ENCODE assay signal across 9 mouse cellular contexts in the genomic region with DNA sequence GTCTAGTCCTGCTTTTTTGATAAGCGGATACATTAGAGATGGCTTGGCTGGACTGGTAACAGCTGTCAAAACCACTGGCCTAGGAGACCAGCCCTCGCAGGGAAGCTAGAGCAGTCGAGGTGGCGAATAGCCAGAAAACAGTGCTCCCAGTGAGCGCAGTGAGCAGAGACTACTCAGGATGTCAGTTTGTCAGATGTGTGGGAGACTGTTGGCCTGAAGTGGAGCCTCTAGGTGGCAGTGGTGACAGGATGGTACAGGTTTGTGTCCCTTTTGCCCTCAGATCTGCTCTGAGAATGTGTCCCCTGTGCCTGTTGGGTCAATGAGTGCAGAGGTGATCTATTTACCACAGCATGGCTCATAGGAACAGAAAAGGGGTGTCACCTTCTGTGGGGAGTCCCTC. TPM values are rescaled to one million over a fixed set of nuclear protein-coding genes. Genes with fewer than 3 reads are reported as not detected.
DNase-seq lines count a peak whose midpoint lies in the region; ATAC-seq and TF ChIP-seq lines count a peak whose summit lies in the region.
"Had no signal": no experiment of that assay in that cellular context is flagged by ENCODE, and none has a peak within 500 bp of the region (broad histone marks: within the 10 kb centered on the region; RNA-seq: fewer than 3 reads in every experiment).

No protein-coding gene starts in this region.

- no peaks in the 10 kb centered on the region for H3K27me3 ChIP-seq in MEL (ENCODE audit: control insufficient read depth in 1 of 2, insufficient read depth in 2 of 2, low read length in 2 of 2)
- H3K27me3 ChIP-seq: midbrain, embryonic 12.5 days had no signal

- H3K4me1 ChIP-seq in MEL (ENCODE audit: control insufficient read depth in 1 of 2, insufficient read depth in 2 of 2, low read length in 2 of 2), result peaks cover 11 to 16% of the 10 kb centered on the region in 2 experiments

- peak; percentile 73 for ATAC-seq in megakaryocyte-erythroid progenitor cell, adult 5-6 weeks (replicated peaks; ENCODE audit: low FRiP score, low TSS enrichment, poor library complexity, severe bottlenecking)

- no peak for TF ChIP-seq POLR2A in MEL (IDR thresholded peaks at IDR 0.05; ENCODE audit: control insufficient read depth in 1 of 2, insufficient read depth in 1 of 2, low read depth in 1 of 2, low read length in 2 of 2, poor library complexity in 1 of 2)
- no peak for TF ChIP-seq POLR2A in brain, embryonic 14.5 days (IDR thresholded peaks at IDR 0.05; ENCODE audit: borderline replicate concordance, extremely low read depth, insufficient read depth, insufficient read length, poor library complexity, severe bottlenecking)

- TF ChIP-seq CTCF in MEL (IDR thresholded peaks at IDR 0.05 in 2 of 3, conservative IDR thresholded peaks at IDR 0.05 in 1 of 3; ENCODE audit: control insufficient read depth in 1 of 3, insufficient read depth in 1 of 3, low read depth in 2 of 3, low read length in 3 of 3, poor library complexity in 1 of 3, severe bottlenecking in 1 of 3), result peak; percentile 38 to 58 (median 47)
- peak; percentile 43; the same call in 1 of the 2 replicates for TF ChIP-seq CTCF in brain, embryonic 14.5 days (IDR thresholded peaks at IDR 0.05; ENCODE audit: borderline replicate concordance, extremely low read depth, insufficient read depth, insufficient read length)

- no peak overlapping the region for H3K27ac ChIP-seq in MEL (ENCODE audit: control insufficient read depth, low read depth, low read length)
- H3K27ac ChIP-seq: midbrain, embryonic 12.5 days had no signal

- TF ChIP-seq EP300 in MEL (IDR thresholded peaks at IDR 0.05; ENCODE audit: low read depth in 1 of 2, low read length in 2 of 2), result no peak

- peak; percentile 17; the same call in 1 of the 2 replicates for TF ChIP-seq RAD21 in MEL (IDR thresholded peaks at IDR 0.05; ENCODE audit: low read depth, low read length)

- H3K36me3 ChIP-seq in MEL (ENCODE audit: control insufficient read depth in 1 of 2, insufficient read depth in 2 of 2, low read length in 2 of 2), result peaks cover 0 to 3% of the 10 kb centered on the region in 2 experiments; a peak in 1 of 4 replicates
- H3K36me3 ChIP-seq: midbrain, embryonic 12.5 days had no signal

- no peaks in the 10 kb centered on the region for H3K79me2 ChIP-seq in MEL (ENCODE audit: control insufficient read depth, insufficient read depth, low read length, poor library complexity)

- DNase-seq in kidney, postnatal 10 days, result peak; percentile 53
- no peak for DNase-seq in kidney, adult 8-10 months
- DNase-seq in MEL (ENCODE audit: low read depth, low spot score), result peak; percentile 57
- DNase-seq in brain, embryonic 14.5 days (ENCODE audit: low read depth), result peak; percentile 36
- DNase-seq in testis, postnatal 10 days (ENCODE audit: low spot score), result no peak
- no peak for DNase-seq in yolk sac, embryonic 10.5 days (ENCODE audit: low spot score)
- no peak for DNase-seq in layer of hippocampus, adult 9-10 months (ENCODE audit: low spot score)

- H3K9ac ChIP-seq in MEL (ENCODE audit: control insufficient read depth, low read depth, low read length, poor library complexity, severe bottlenecking), result no peak overlapping the region
- H3K9ac ChIP-seq: midbrain, embryonic 12.5 days had no signal

- no peak overlapping the region for H3K4me3 ChIP-seq in MEL (ENCODE audit: control insufficient read depth in 1 of 2, insufficient read depth in 1 of 2, low read depth in 2 of 2, low read length in 2 of 2)
- H3K4me3 ChIP-seq: midbrain, embryonic 12.5 days had no signal

- no peaks in the 10 kb centered on the region for H3K9me3 ChIP-seq in MEL (replicated peaks; ENCODE audit: insufficient read depth, low read length)
- H3K9me3 ChIP-seq: midbrain, embryonic 12.5 days had no signal

TF ChIP-seq in MEL, 35 proteins besides CTCF, POLR2A, EP300 and RAD21:
- TF ChIP-seq UBTF (IDR thresholded peaks at IDR 0.05; ENCODE audit: borderline replicate concordance, insufficient read depth, low read depth, low read length), result no peak
- TF ChIP-seq SMC3 (IDR thresholded peaks at IDR 0.05; ENCODE audit: low read depth, low read length), result peak; percentile 27; the same call in 1 of the 2 replicates

RNA-seq across cellular contexts. Expression of gene Fance, which starts 25.3 kb away (rescaled TPM):
- 46.0 and 51.2 TPM in 2 replicates for total RNA-seq in MEL (2012; rRNA removed)
- polyA plus RNA-seq in MEL (2012; ENCODE audit: insufficient read depth in 1 of 2, insufficient read length in 2 of 2, low read depth in 1 of 2, low replicate concordance in 2 of 2, missing spikeins in 1 of 2), result 100 to 1,000 TPM; 105 to 382 TPM
- 14.2 and 19.6 TPM in 2 replicates for polyA plus RNA-seq in brain, embryonic 14.5 days (2012; rRNA removed)
- total RNA-seq in megakaryocyte-erythroid progenitor cell, adult 5-6 weeks (2014; fragmentation: Nextera tagmentation), result 47.6 and 82.8 TPM in 2 replicates
- 21.0 and 56.9 TPM in 2 replicates for total RNA-seq in megakaryocyte-erythroid progenitor cell, adult 5-6 weeks (2017)

RNA-seq across cellular contexts. Expression of gene Rpl10a, which starts 40.3 kb away (rescaled TPM):
- 2,803 and 2,872 TPM in 2 replicates for total RNA-seq in MEL (2012; rRNA removed)
- polyA plus RNA-seq in MEL (2012; ENCODE audit: insufficient read depth in 1 of 2, insufficient read length in 2 of 2, low read depth in 1 of 2, low replicate concordance in 2 of 2, missing spikeins in 1 of 2), result 1,000 to 10,000 TPM in 1 of 2 experiments, not detected in 1; 2,044 TPM
- 1,651 and 1,905 TPM in 2 replicates for polyA plus RNA-seq in brain, embryonic 14.5 days (2012; rRNA removed)
- 3,438 and 3,746 TPM in 2 replicates for total RNA-seq in megakaryocyte-erythroid progenitor cell, adult 5-6 weeks (2014; fragmentation: Nextera tagmentation)
- 861 and 1,170 TPM in 2 replicates for total RNA-seq in megakaryocyte-erythroid progenitor cell, adult 5-6 weeks (2017)

RNA-seq across cellular contexts. Expression of gene Ppard, which starts 55.5 kb away (rescaled TPM):
- 3.4 and 3.5 TPM in 2 replicates for total RNA-seq in MEL (2012; rRNA removed)
- 10 to 100 TPM in 1 of 2 experiments, not detected in 1; 12.7 TPM for polyA plus RNA-seq in MEL (2012; ENCODE audit: insufficient read depth in 1 of 2, insufficient read length in 2 of 2, low read depth in 1 of 2, low replicate concordance in 2 of 2, missing spikeins in 1 of 2)
- polyA plus RNA-seq in brain, embryonic 14.5 days (2012; rRNA removed), result 13.9 and 18.3 TPM in 2 replicates
- total RNA-seq in megakaryocyte-erythroid progenitor cell, adult 5-6 weeks (2014; fragmentation: Nextera tagmentation), result 7.6 and 9.7 TPM in 2 replicates
- total RNA-seq in megakaryocyte-erythroid progenitor cell, adult 5-6 weeks (2017), result 1.7 and 2.0 TPM in 2 replicates

Comparison
In these comparisons a context has a peak if more than half of its experiments do, and no peak if none do; other contexts are left out.
1. DNase-seq: peak in kidney, postnatal 10 days (single experiment), MEL (single experiment) and brain, embryonic 14.5 days (single experiment); none in kidney, adult 8-10 months (0 of 2), testis, postnatal 10 days (single experiment), yolk sac, embryonic 10.5 days (single experiment) and layer of hippocampus, adult 9-10 months (single experiment).